Mouse (Mus musculus) embryonic facial prominence, embryonic 13.5 days (tissue): ENCODE measurements around the gene Tnfaip1. TPM values are rescaled to one million over a fixed set of nuclear protein-coding genes. Genes with fewer than 3 reads are reported as not detected.
A peak's percentile ranks its signal among the peaks of the same experiment; 100 is the strongest.
"Not testable (repeated sequence)": the region's sequence is repeated elsewhere in the genome, so short reads cannot be mapped to it uniquely, and the experiment has no call there.

Experiments used
- ATAC-seq: fragments of 200-750 bp; cut with Nextera tagmentation; 2 replicates; pipeline ENCODE4 v1.8.0; 2017; ENCODE audit warnings: low read depth; ENCODE audit not compliant: insufficient number of reproducible peaks, insufficient read depth, low FRiP score, low TSS enrichment
- H3K27ac ChIP-seq: fragments of 300-500 bp; sonication (generic); 2 replicates; pipeline ENCODE4 v1.5.1; 2015; ENCODE audit warnings: moderate library complexity, mild to moderate bottlenecking, inconsistent platforms
- H3K27me3 ChIP-seq: fragments of 300-500 bp; sonication (generic); 2 replicates; pipeline ENCODE4 v1.6.1; 2015; ENCODE audit warnings: mild to moderate bottlenecking, inconsistent platforms
- H3K36me3 ChIP-seq: fragments of 300-500 bp; sonication (generic); 2 replicates; pipeline ENCODE4 v1.6.1; 2015; ENCODE audit warnings: mild to moderate bottlenecking, inconsistent platforms
- H3K4me1 ChIP-seq: fragments of 300-500 bp; sonication (generic); 2 replicates; pipeline ENCODE4 v1.6.1; 2015; ENCODE audit warnings: inconsistent platforms
- H3K4me2 ChIP-seq: fragments of 300-500 bp; sonication (generic); 2 replicates; pipeline ENCODE4 v1.6.1; 2015; ENCODE audit warnings: moderate library complexity, mild to moderate bottlenecking, inconsistent platforms
- H3K4me3 ChIP-seq: fragments of 300-500 bp; sonication (generic); 2 replicates; pipeline ENCODE4 v1.5.1; 2015; ENCODE audit warnings: mild to moderate bottlenecking, inconsistent platforms
- H3K9ac ChIP-seq: fragments of 300-500 bp; sonication (generic); 2 replicates; pipeline ENCODE4 v1.6.1; 2015; ENCODE audit warnings: mild to moderate bottlenecking, inconsistent platforms
- H3K9me3 ChIP-seq: fragments of 300-500 bp; sonication (generic); 2 replicates; pipeline ENCODE4 v1.6.1; 2016; ENCODE audit warnings: inconsistent platforms
- WGBS: fragments of 180-500 bp; shearing (Covaris S2); methylation state at CpG from one replicate; pipeline ENCODE4 v1.1.7; 2015; ENCODE audit warnings: mixed read lengths; 5-methylcytosine and 5-hydroxymethylcytosine counted together
- polyA plus RNA-seq: library from polyadenylated mRNA; unstranded; fragments of >200 nt; fragmentation: Nextera tagmentation; extraction: Ambion mirVana; gene quantifications from 2 replicates; pipeline ENCODE4 v1.2.1, GENCODE M21; 2015

Gene Tnfaip1
- polyA plus RNA-seq, 1 experiment from 2014 or later = 78.1 TPM

GRCm38 (mm10) chr11:78535376-78536079 lies 604 bp downstream of the Tnfaip1 start:
- Histone ChIP-seq H3K27ac (peak overlapping the region; percentile 96), H3K4me3 (peak overlapping the region; percentile 86), H3K9ac (peak overlapping the region; percentile 86), H3K9me3 (no peaks in the 10 kb centered on the region), H3K36me3 (peaks cover 29% of the 10 kb centered on the region), H3K4me2 (peak overlapping the region; percentile 86), H3K27me3 (no peaks in the 10 kb centered on the region), H3K4me1 (peaks cover 27% of the 10 kb centered on the region)
- no peak; the same call in 1 of the 2 replicates for ATAC-seq
- under 1% methylated on average over 23 of the region's 23 CpGs for WGBS

DNA sequence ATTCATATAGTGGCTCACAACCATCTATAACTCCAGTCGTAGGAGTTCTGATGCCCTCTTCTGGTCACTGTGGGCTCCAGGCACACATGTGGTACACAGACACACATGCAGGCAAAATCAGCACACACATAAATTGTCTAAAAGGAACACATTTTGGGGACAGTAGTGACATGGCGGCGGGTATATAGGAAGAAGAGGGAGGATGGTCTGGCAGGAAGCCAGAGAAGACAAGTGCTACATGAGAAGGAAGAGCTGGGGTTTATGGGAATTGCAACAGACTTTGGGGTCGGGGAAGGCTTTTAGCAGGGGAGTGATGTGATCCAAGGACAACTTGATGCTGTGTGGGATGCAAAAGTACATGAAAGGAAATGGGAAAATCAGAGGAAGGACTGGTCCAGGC lies 1.6 kb downstream of the Tnfaip1 start:
- H3K4me2 ChIP-seq = peak overlapping the region; percentile 86
- peaks cover 31% of the 10 kb centered on the region for H3K36me3 ChIP-seq
- 85% methylated on average over 4 of the region's 4 CpGs for WGBS
- H3K27me3 ChIP-seq = no peaks in the 10 kb centered on the region
- peaks cover 27% of the 10 kb centered on the region for H3K4me1 ChIP-seq
- no peak overlapping the region for H3K27ac ChIP-seq
- ATAC-seq = no peak
- no peak overlapping the region for H3K9ac ChIP-seq
- no peaks in the 10 kb centered on the region for H3K9me3 ChIP-seq
- H3K4me3 ChIP-seq = peak overlapping the region; percentile 86

DNA sequence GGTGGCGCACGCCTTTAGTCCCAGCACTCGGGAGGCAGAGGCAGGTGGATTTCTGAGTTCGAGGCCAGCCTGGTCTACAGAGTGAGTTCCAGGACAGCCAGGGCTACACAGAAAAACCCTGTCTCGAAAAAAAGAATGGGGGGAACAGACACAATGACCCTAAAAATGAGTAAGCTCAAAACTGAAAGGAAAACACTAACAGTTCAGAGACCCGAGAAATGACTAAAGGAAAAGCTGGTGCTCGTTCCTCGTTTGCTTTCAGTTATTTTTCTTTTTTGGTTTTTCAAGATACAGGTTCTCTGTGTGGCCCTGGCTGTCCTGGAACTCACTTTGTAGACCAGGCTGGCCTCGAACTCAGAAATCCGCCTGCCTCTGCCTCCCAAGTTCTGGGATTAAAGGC lies 4.6 kb downstream of the Tnfaip1 start:
- not testable (repeated sequence) for H3K27ac ChIP-seq, H3K27me3 ChIP-seq, ATAC-seq, H3K4me2 ChIP-seq, H3K9me3 ChIP-seq, H3K9ac ChIP-seq, H3K4me3 ChIP-seq
- 94% methylated on average over 10 of the region's 10 CpGs for WGBS
- Histone ChIP-seq H3K4me1 (peaks cover 11% of the 10 kb centered on the region), H3K36me3 (peaks cover 47% of the 10 kb centered on the region)

- no peak for ATAC-seq
- Histone ChIP-seq H3K4me3 (no peak overlapping the region), H3K4me2 (no peak overlapping the region), H3K9me3 (no peaks in the 10 kb centered on the region), H3K36me3 (peaks cover 52% of the 10 kb centered on the region), H3K9ac (no peak overlapping the region), H3K27me3 (no peaks in the 10 kb centered on the region), H3K27ac (0 out of 2 replicates have a peak overlapping the region, but pooled peaks have one; percentile 22), H3K4me1 (peaks cover 11% of the 10 kb centered on the region)
- 64% methylated on average over 6 of the region's 6 CpGs for WGBS
These were observed 5.1 kb downstream of the Tnfaip1 start for GRCm38 (mm10) chr11:78531046-78531445.

DNA sequence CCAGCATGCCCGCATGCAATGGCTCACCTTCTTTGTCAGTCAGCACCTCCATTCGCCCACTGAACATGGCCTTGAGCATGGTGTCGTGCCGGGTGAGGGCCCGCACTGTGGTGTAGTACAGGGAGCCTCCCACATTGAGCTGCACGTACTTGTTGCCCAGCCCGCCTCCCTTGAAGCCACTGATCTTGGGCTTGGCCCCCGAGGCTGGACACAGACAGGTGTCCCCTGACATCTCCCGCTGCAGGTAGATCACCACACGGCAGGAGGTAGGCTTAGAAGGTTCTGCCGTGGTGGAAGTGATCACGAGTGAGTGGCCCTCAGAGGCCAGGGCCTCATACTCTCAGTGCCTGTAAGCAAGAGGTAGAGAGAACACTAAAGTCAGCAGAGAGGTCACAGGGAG lies 6.1 kb downstream of the Tnfaip1 start:
- ATAC-seq = no peak
- H3K27me3 ChIP-seq = no peaks in the 10 kb centered on the region
- WGBS = 88% methylated on average over 12 of the region's 12 CpGs
- H3K4me2 ChIP-seq = no peak overlapping the region
- H3K9ac ChIP-seq = no peak overlapping the region
- no peak overlapping the region for H3K27ac ChIP-seq
- H3K4me3 ChIP-seq = no peak overlapping the region
- peaks cover 62% of the 10 kb centered on the region for H3K36me3 ChIP-seq
- H3K9me3 ChIP-seq = no peaks in the 10 kb centered on the region
- peaks cover 8% of the 10 kb centered on the region for H3K4me1 ChIP-seq

DNA sequence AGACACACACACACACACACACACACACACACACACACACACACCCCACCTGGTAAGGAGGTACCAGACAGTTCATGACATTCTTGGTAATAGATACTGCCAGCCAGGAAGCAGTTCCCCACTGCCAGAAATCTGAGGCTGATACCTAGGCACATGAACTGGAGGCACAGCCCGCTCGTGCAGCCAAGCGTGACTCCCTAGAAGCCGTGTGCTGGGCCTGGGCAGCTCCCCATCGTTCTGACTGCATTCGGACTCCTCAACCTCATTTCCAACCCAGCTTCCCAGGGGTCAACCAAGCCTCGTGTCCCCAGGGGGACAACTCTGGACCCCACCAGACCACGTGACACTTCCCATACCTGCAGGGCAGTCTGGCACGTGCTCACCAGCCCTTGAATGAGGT lies 7.4 kb downstream of the Tnfaip1 start:
- Histone ChIP-seq H3K9me3 (no peaks in the 10 kb centered on the region), H3K36me3 (peaks cover 75% of the 10 kb centered on the region), H3K4me3 (no peak overlapping the region), H3K9ac (no peak overlapping the region), H3K27me3 (no peaks in the 10 kb centered on the region), H3K27ac (no peak overlapping the region), H3K4me1 (no peaks in the 10 kb centered on the region), H3K4me2 (no peak overlapping the region)
- ATAC-seq = no peak
- 88% methylated on average over 9 of the region's 9 CpGs for WGBS

- no peak overlapping the region for H3K9ac ChIP-seq
- ATAC-seq = no peak
- no peak overlapping the region for H3K4me3 ChIP-seq
- H3K4me1 ChIP-seq = no peaks in the 10 kb centered on the region
- no peaks in the 10 kb centered on the region for H3K9me3 ChIP-seq
- H3K36me3 ChIP-seq = peaks cover 99% of the 10 kb centered on the region
- H3K27ac ChIP-seq = no peak overlapping the region
- H3K4me2 ChIP-seq = no peak overlapping the region
- WGBS = 82% methylated on average over 2 of the region's 2 CpGs
- no peaks in the 10 kb centered on the region for H3K27me3 ChIP-seq
These were observed 11.3 kb downstream of the Tnfaip1 start for GRCm38 (mm10) chr11:78524838-78525237.

DNA sequence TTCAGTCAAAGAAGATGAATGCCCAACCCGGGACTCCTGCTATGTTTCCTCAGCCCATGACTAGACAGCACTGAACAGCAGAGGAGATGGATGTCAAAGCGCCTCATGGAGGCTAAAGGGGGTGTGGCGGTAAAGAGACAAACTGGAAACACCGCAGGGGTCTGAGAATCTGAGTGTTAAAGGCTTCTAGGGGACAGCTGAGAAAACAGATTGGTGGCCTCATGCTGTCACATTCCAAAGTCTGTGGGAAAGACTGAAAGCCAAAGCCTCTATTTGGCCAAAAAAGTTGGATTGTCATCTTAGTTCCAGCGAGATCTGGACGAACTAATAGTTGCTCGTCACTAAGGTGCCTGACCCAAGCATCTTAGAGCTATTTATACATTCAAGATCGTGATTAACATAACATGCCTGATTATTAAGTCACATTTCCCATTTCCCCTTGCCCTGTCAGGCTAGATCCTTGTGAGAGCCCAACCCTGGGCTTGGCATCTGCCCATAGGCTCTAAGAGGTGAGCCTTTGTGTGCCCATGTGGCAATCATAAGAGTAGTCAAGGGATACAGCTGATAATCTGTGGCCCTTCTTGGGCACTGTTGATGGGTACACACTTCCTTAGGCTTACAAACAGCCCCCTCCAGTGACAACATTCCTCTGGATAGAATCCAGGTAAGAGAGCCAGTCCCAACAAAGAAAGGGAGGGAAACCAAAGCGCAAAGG lies 12.7 kb downstream of the Tnfaip1 start:
- H3K9me3 ChIP-seq = no peaks in the 10 kb centered on the region
- no peak overlapping the region for H3K27ac ChIP-seq
- H3K4me3 ChIP-seq = no peak overlapping the region
- no peaks in the 10 kb centered on the region for H3K27me3 ChIP-seq
- no peak overlapping the region for H3K4me2 ChIP-seq
- H3K9ac ChIP-seq = no peak overlapping the region
- WGBS = 89% methylated on average over 9 of the region's 9 CpGs
- H3K4me1 ChIP-seq = no peaks in the 10 kb centered on the region
- no peak for ATAC-seq
- peaks cover 98% of the 10 kb centered on the region for H3K36me3 ChIP-seq

DNA sequence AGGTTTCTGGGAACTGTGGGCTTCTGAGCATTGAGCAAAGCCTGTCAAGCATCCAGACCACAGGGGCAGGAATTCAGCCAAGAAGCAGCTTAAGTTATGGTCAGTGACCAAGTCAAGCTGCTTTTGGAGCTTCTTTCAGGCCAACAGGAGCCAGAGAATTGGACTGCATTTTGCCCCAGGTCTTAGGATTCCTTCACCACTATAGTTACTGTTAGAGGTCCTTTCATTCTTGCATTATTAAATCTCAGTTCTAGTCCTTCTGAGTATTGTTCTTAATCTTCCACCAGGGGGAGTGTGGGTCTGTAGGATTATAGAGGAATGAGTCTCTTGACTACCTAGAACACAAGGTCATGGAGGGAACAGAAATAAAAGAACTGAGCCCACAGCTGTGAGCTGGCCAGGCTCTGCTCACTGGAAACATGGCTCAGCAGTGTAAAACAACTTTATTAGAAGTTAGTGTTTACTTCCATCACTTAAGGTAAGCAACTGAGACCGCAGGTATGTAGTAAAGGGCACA lies 13.6 kb downstream of the Tnfaip1 start:
- H3K4me2 ChIP-seq = no peak overlapping the region
- no peak overlapping the region for H3K27ac ChIP-seq
- WGBS = 93% methylated on average over 1 of the region's 1 CpGs
- H3K9me3 ChIP-seq = no peaks in the 10 kb centered on the region
- no peaks in the 10 kb centered on the region for H3K4me1 ChIP-seq
- no peak for ATAC-seq
- no peak overlapping the region for H3K9ac ChIP-seq
- H3K27me3 ChIP-seq = no peaks in the 10 kb centered on the region
- no peak overlapping the region; the same call in 1 of the 2 replicates for H3K4me3 ChIP-seq
- H3K36me3 ChIP-seq = peaks cover 98% of the 10 kb centered on the region

DNA sequence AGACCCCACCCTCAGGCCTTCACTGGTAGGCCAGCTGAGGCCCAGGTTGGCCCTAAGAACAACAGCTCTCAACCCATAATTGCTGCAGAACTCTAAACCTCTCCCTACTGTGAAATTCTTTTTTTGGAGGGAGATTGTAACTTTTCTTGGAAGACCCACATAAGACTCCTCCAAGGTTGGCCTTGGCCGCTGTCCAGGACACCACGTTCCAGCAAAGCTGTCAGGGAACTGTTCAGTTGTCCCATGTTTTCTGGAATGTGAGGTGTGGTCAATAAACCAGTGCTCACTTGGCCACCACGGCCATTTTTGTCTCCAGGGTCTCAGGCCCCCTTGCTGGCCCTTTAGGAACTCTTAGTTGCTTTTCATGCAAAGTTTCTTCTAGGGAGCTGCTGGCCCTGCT lies 14.3 kb downstream of the Tnfaip1 start:
- 96% methylated on average over 3 of the region's 3 CpGs for WGBS
- ATAC-seq = no peak
- no peak overlapping the region for H3K4me3 ChIP-seq
- no peak overlapping the region for H3K4me2 ChIP-seq
- H3K9me3 ChIP-seq = no peaks in the 10 kb centered on the region
- H3K4me1 ChIP-seq = no peaks in the 10 kb centered on the region
- peaks cover 94% of the 10 kb centered on the region for H3K36me3 ChIP-seq
- H3K9ac ChIP-seq = no peak overlapping the region
- H3K27me3 ChIP-seq = no peaks in the 10 kb centered on the region
- no peak overlapping the region for H3K27ac ChIP-seq

GRCm38 (mm10) chr11:78518931-78519330 lies 17.2 kb downstream of the Tnfaip1 start:
- H3K9ac ChIP-seq = no peak overlapping the region
- ATAC-seq = no peak
- H3K4me2 ChIP-seq = no peak overlapping the region
- no peak overlapping the region for H3K4me3 ChIP-seq
- 0 out of 2 replicates have a peak, but pooled peaks cover under 1% of the 10 kb centered on the region for H3K4me1 ChIP-seq
- 93% methylated on average over 10 of the region's 10 CpGs for WGBS
- H3K9me3 ChIP-seq = no peaks in the 10 kb centered on the region
- peaks cover 94% of the 10 kb centered on the region for H3K36me3 ChIP-seq
- H3K27me3 ChIP-seq = no peaks in the 10 kb centered on the region
- no peak overlapping the region for H3K27ac ChIP-seq
